Mouse (Mus musculus) heart, embryonic 15.5 days (tissue): ENCODE data around the gene 4930518I15Rik. TPM values are rescaled to one million over a fixed set of nuclear protein-coding genes. Genes with fewer than 3 reads are reported as not detected.
"Not testable (repeated sequence)": the region's sequence is repeated elsewhere in the genome, so short reads cannot be mapped to it uniquely, and the experiment has no call there.

Source experiments
- ATAC-seq: fragments of 200-750 bp; cut with Nextera tagmentation; replicated peaks from 2 replicates; pipeline ENCODE4 v1.8.0; 2017; ENCODE audit warnings: low read depth, moderate TSS enrichment; ENCODE audit not compliant: insufficient number of reproducible peaks, insufficient read depth, low FRiP score
- H3K27ac ChIP-seq: fragments of 300-500 bp; sonication (generic); 2 replicates; pipeline ENCODE4 v1.5.1; 2015; ENCODE audit warnings: mild to moderate bottlenecking, inconsistent platforms
- H3K27me3 ChIP-seq: fragments of 300-500 bp; sonication (generic); 2 replicates; pipeline ENCODE4 v1.6.1; 2015; ENCODE audit warnings: inconsistent platforms
- H3K36me3 ChIP-seq: fragments of 300-500 bp; sonication (generic); 2 replicates; pipeline ENCODE4 v1.6.1; 2015; ENCODE audit warnings: mild to moderate bottlenecking, inconsistent platforms
- H3K4me1 ChIP-seq: fragments of 300-500 bp; sonication (generic); replicated peaks from 2 replicates; pipeline ENCODE4 v1.6.1; 2015; ENCODE audit warnings: inconsistent platforms
- H3K4me2 ChIP-seq: fragments of 300-500 bp; sonication (generic); 2 replicates; pipeline ENCODE4 v1.6.1; 2015; ENCODE audit warnings: inconsistent platforms, mild to moderate bottlenecking, moderate library complexity
- H3K4me3 ChIP-seq: fragments of 300-500 bp; sonication (generic); 2 replicates; pipeline ENCODE4 v1.5.1; 2015; ENCODE audit warnings: mild to moderate bottlenecking, inconsistent platforms
- H3K9ac ChIP-seq: fragments of 300-500 bp; sonication (generic); 2 replicates; pipeline ENCODE4 v1.6.1; 2015; ENCODE audit warnings: mild to moderate bottlenecking, inconsistent platforms
- H3K9me3 ChIP-seq: fragments of 300-500 bp; sonication (generic); replicated peaks from 2 replicates; pipeline ENCODE4 v1.6.1; 2016; ENCODE audit warnings: inconsistent platforms
- WGBS: fragments of 180-500 bp; shearing (Covaris S2); methylation state at CpG from one replicate; pipeline ENCODE4 v1.1.7; 2015; ENCODE audit warnings: mixed read lengths; 5-methylcytosine and 5-hydroxymethylcytosine counted together
- polyA plus RNA-seq: library from polyadenylated mRNA; unstranded; fragments of >200 nt; fragmentation: Nextera tagmentation; extraction: Ambion mirVana; gene quantifications from 2 replicates; pipeline ENCODE4 v1.2.1, GENCODE M21; 2015

4930518I15Rik gene
- polyA plus RNA-seq, 1 experiment from 2014 or later, result 5.7 TPM

- Histone ChIP-seq H3K9me3 (no peaks in the 10 kb centered on the region), H3K4me2 (no peak overlapping the region), H3K27ac (no peak overlapping the region), H3K27me3 (no peaks in the 10 kb centered on the region), H3K4me1 (peaks cover 32% of the 10 kb centered on the region), H3K36me3 (peaks cover 10% of the 10 kb centered on the region), H3K9ac (no peak overlapping the region), H3K4me3 (no peak overlapping the region)
- no peak for ATAC-seq
- WGBS, result 73% methylated on average over 7 of the region's 7 CpGs
Observed at GRCm38 (mm10) chr2:156858671-156859070, 925 bp upstream of the 4930518I15Rik start.

- no peaks in the 10 kb centered on the region for H3K9me3 ChIP-seq
- peaks cover 10% of the 10 kb centered on the region for H3K36me3 ChIP-seq
- peak overlapping the region; percentile 31 for H3K9ac ChIP-seq
- H3K27me3 ChIP-seq, result no peaks in the 10 kb centered on the region
- H3K27ac ChIP-seq, result peak overlapping the region; percentile 78
- H3K4me2 ChIP-seq, result peak overlapping the region; percentile 54
- 14% methylated on average over 3 of the region's 3 CpGs for WGBS
- peak; percentile 50 for ATAC-seq
- H3K4me1 ChIP-seq, result peaks cover 32% of the 10 kb centered on the region
- H3K4me3 ChIP-seq, result peak overlapping the region; percentile 33
Observed at GRCm38 (mm10) chr2:156857385-156857791, 358 bp downstream of the 4930518I15Rik start.

GRCm38 (mm10) chr2:156856311-156856710 lies 1.4 kb downstream of the 4930518I15Rik start:
- H3K4me1 ChIP-seq, result peaks cover 26% of the 10 kb centered on the region
- H3K4me3 ChIP-seq, result no peak overlapping the region
- H3K4me2 ChIP-seq, result no peak overlapping the region
- H3K9me3 ChIP-seq, result no peaks in the 10 kb centered on the region
- no peak for ATAC-seq
- peaks cover 21% of the 10 kb centered on the region for H3K36me3 ChIP-seq
- 84% methylated on average over 1 of the region's 1 CpGs for WGBS
- H3K27ac ChIP-seq, result peak overlapping the region; percentile 78; the same call in 1 of the 2 replicates
- no peaks in the 10 kb centered on the region for H3K27me3 ChIP-seq
- no peak overlapping the region for H3K9ac ChIP-seq

- not testable (repeated sequence) for H3K4me2 ChIP-seq, H3K27ac ChIP-seq, H3K9ac ChIP-seq, H3K9me3 ChIP-seq, H3K27me3 ChIP-seq, ATAC-seq, H3K4me3 ChIP-seq
- Histone ChIP-seq H3K4me1 (peaks cover 26% of the 10 kb centered on the region), H3K36me3 (peaks cover 33% of the 10 kb centered on the region)
- 50% methylated on average over 13 of the region's 13 CpGs for WGBS
Observed at GRCm38 (mm10) chr2:156853999-156854771, 3.6 kb downstream of the 4930518I15Rik start.

- ATAC-seq, result not testable (repeated sequence)
- 79% methylated on average over 9 of the region's 13 CpGs for WGBS
Observed at GRCm38 (mm10) chr2:156853584-156853983, 4.2 kb downstream of the 4930518I15Rik start.

GRCm38 (mm10) chr2:156850505-156850904 lies 7.2 kb downstream of the 4930518I15Rik start:
- no peaks in the 10 kb centered on the region for H3K27me3 ChIP-seq
- H3K4me1 ChIP-seq, result peaks cover 16% of the 10 kb centered on the region
- no peaks in the 10 kb centered on the region for H3K9me3 ChIP-seq
- no peak overlapping the region for H3K9ac ChIP-seq
- no peak for ATAC-seq
- no peak overlapping the region for H3K27ac ChIP-seq
- peaks cover 45% of the 10 kb centered on the region for H3K36me3 ChIP-seq
- WGBS, result 85% methylated on average over 5 of the region's 5 CpGs
- no peak overlapping the region for H3K4me2 ChIP-seq
- no peak overlapping the region for H3K4me3 ChIP-seq

More at GRCm38 (mm10) chr2:156853584-156853983, 4.2 kb downstream of the 4930518I15Rik start:
- H3K36me3 ChIP-seq, result peaks cover 37% of the 10 kb centered on the region
- not testable (repeated sequence) for H3K27me3 ChIP-seq, H3K4me2 ChIP-seq, H3K4me3 ChIP-seq, H3K9ac ChIP-seq, H3K27ac ChIP-seq, H3K9me3 ChIP-seq
- peaks cover 31% of the 10 kb centered on the region for H3K4me1 ChIP-seq

GRCm38 (mm10) chr2:156848526-156849182 lies 9.1 kb downstream of the 4930518I15Rik start:
- peaks cover 30% of the 10 kb centered on the region for H3K4me1 ChIP-seq
- no peak overlapping the region for H3K27ac ChIP-seq
- H3K9ac ChIP-seq, result no peak overlapping the region
- no peaks in the 10 kb centered on the region for H3K9me3 ChIP-seq
- no peaks in the 10 kb centered on the region for H3K27me3 ChIP-seq
- H3K4me3 ChIP-seq, result no peak overlapping the region
- H3K36me3 ChIP-seq, result peaks cover 48% of the 10 kb centered on the region
- WGBS, result 88% methylated on average over 6 of the region's 6 CpGs
- no peak overlapping the region for H3K4me2 ChIP-seq
- ATAC-seq, result no peak

- Histone ChIP-seq H3K4me3 (no peak overlapping the region), H3K4me2 (no peak overlapping the region), H3K27me3 (no peaks in the 10 kb centered on the region), H3K9ac (no peak overlapping the region), H3K27ac (no peak overlapping the region), H3K36me3 (peaks cover 48% of the 10 kb centered on the region), H3K9me3 (no peaks in the 10 kb centered on the region), H3K4me1 (peaks cover 39% of the 10 kb centered on the region)
- 77% methylated on average over 6 of the region's 6 CpGs for WGBS
- no peak for ATAC-seq
Observed at GRCm38 (mm10) chr2:156847653-156848052, 10.1 kb downstream of the 4930518I15Rik start.

- WGBS, result 57% methylated on average over 10 of the region's 10 CpGs
- peak overlapping the region; percentile 22; the same call in 1 of the 2 replicates for H3K27ac ChIP-seq
- H3K36me3 ChIP-seq, result peaks cover 25% of the 10 kb centered on the region
- ATAC-seq, result no peak
- no peak overlapping the region for H3K4me3 ChIP-seq
- peaks cover 53% of the 10 kb centered on the region for H3K4me1 ChIP-seq
- no peak overlapping the region for H3K4me2 ChIP-seq
- H3K27me3 ChIP-seq, result no peaks in the 10 kb centered on the region
- H3K9me3 ChIP-seq, result no peaks in the 10 kb centered on the region
- H3K9ac ChIP-seq, result no peak overlapping the region
Observed at GRCm38 (mm10) chr2:156844715-156845114, 13.0 kb downstream of the 4930518I15Rik start.

GRCm38 (mm10) chr2:156843331-156843730 lies 14.4 kb downstream of the 4930518I15Rik start:
- Histone ChIP-seq H3K9ac (no peak overlapping the region), H3K4me3 (no peak overlapping the region), H3K4me1 (peaks cover 60% of the 10 kb centered on the region), H3K9me3 (no peaks in the 10 kb centered on the region), H3K27ac (no peak overlapping the region), H3K27me3 (no peaks in the 10 kb centered on the region), H3K36me3 (peaks cover 20% of the 10 kb centered on the region), H3K4me2 (no peak overlapping the region; the same call in 1 of the 2 replicates)
- no peak for ATAC-seq
- WGBS, result 78% methylated on average over 10 of the region's 10 CpGs

GRCm38 (mm10) chr2:156842711-156843110 lies 15.0 kb downstream of the 4930518I15Rik start:
- Histone ChIP-seq H3K27me3 (no peaks in the 10 kb centered on the region), H3K27ac (peak overlapping the region; percentile 95; the same call in 1 of the 2 replicates), H3K4me2 (peak overlapping the region; percentile 86), H3K9ac (peak overlapping the region; percentile 95), H3K4me1 (peaks cover 65% of the 10 kb centered on the region), H3K9me3 (no peaks in the 10 kb centered on the region), H3K4me3 (peak overlapping the region; percentile 73), H3K36me3 (peaks cover 20% of the 10 kb centered on the region)
- 23% methylated on average over 11 of the region's 11 CpGs for WGBS
- ATAC-seq, result no peak
